In the genomic region with DNA sequence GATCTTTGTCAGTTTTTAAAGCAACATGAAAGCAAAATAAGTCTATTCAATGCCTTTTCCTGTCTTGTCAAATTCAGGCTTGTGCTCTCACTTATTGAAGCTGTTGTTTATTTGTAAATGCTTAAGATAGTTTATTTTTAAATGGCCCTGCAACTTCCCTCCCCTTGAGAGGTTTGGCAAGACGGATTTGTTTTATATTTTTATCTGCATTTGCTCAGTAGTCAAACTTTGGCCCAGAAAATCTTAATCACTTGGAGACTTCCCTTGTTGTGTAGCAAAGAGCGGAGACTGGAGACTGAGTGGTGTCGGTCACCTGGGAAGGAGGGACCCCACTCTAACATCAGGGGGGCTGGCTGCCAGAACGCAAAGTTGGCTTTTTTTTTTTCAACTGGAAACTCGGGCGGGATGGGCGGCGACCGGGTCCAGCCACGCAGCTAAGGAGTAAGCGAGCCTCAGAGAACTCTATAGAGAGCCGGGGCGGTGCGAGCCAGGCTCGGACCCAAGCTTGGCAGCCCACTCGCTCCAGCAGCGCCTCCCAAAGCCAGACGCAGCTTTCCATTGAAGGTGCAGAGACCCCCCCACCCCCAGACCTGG, we compare ENCODE assay signal across 8 mouse cellular contexts. TPM values are rescaled to one million over a fixed set of nuclear protein-coding genes. Genes with fewer than 3 reads are reported as not detected.
DNase-seq lines count a peak whose midpoint lies in the region; ATAC-seq and TF ChIP-seq lines count a peak whose summit lies in the region.

No protein-coding gene starts in this region.

- H3K4me3 ChIP-seq in lung, adult 2 months (replicated peaks; ENCODE audit: extremely low read depth, low read depth, low read length) = peak overlapping the region; percentile 69
- H3K4me3 ChIP-seq in embryonic facial prominence, embryonic 14.5 days (ENCODE audit: low read depth, low read length) = peak overlapping the region; percentile 99
- peak overlapping the region; percentile 67 for H3K4me3 ChIP-seq in limb, embryonic 11.5 days (ENCODE audit: low read depth, low read length)
- peak overlapping the region; percentile 71 for H3K4me3 ChIP-seq in neural tube, embryonic 15.5 days (replicated peaks)

- H3K9ac ChIP-seq in embryonic facial prominence, embryonic 14.5 days (ENCODE audit: low read depth, low read length) = peak overlapping the region; percentile 60
- peak overlapping the region; percentile 62 for H3K9ac ChIP-seq in limb, embryonic 11.5 days (ENCODE audit: low read length)
- H3K9ac ChIP-seq in neural tube, embryonic 15.5 days (replicated peaks) = peak overlapping the region; percentile 53

- no peaks in the 10 kb centered on the region for H3K36me3 ChIP-seq in embryonic facial prominence, embryonic 14.5 days (ENCODE audit: control insufficient read depth, insufficient read depth, low read length)
- no peaks in the 10 kb centered on the region for H3K36me3 ChIP-seq in limb, embryonic 11.5 days (ENCODE audit: control insufficient read depth, insufficient read depth, low read length)
- H3K36me3 ChIP-seq in neural tube, embryonic 15.5 days = no peaks in the 10 kb centered on the region

- peak overlapping the region; percentile 81 for H3K4me2 ChIP-seq in embryonic facial prominence, embryonic 14.5 days (ENCODE audit: low read depth, low read length)
- peak overlapping the region; percentile 53 for H3K4me2 ChIP-seq in limb, embryonic 11.5 days (ENCODE audit: low read depth, severe bottlenecking)
- H3K4me2 ChIP-seq in neural tube, embryonic 15.5 days = peak overlapping the region; percentile 62

- TF ChIP-seq CTCF in lung, adult 2 months (IDR thresholded peaks at IDR 0.05; ENCODE audit: insufficient read depth, low read length) = no peak

- H3K4me1 ChIP-seq in lung, adult 2 months (ENCODE audit: control insufficient read depth, insufficient read depth, low read length) = no peaks in the 10 kb centered on the region; the same call in none of the 2 replicates
- H3K4me1 ChIP-seq in embryonic facial prominence, embryonic 14.5 days (ENCODE audit: control insufficient read depth, insufficient read depth, low read length) = peaks cover 9% of the 10 kb centered on the region
- 0 out of 2 replicates have a peak, but pooled peaks cover 2% of the 10 kb centered on the region for H3K4me1 ChIP-seq in limb, embryonic 11.5 days (ENCODE audit: control insufficient read depth, insufficient read depth, low read length)
- H3K4me1 ChIP-seq in neural tube, embryonic 15.5 days = peaks cover 18% of the 10 kb centered on the region

- no peaks in the 10 kb centered on the region for H3K9me3 ChIP-seq in embryonic facial prominence, embryonic 14.5 days (ENCODE audit: control insufficient read depth, low read length)
- H3K9me3 ChIP-seq in limb, embryonic 11.5 days (ENCODE audit: control insufficient read depth, low read length) = no peaks in the 10 kb centered on the region
- no peaks in the 10 kb centered on the region for H3K9me3 ChIP-seq in neural tube, embryonic 15.5 days (replicated peaks)

- no peak for DNase-seq in lung, adult 2 months
- no peak for DNase-seq in lung, postnatal 4 days
- no peak for DNase-seq in embryonic facial prominence, embryonic 14.5 days (ENCODE audit: low spot score)
- no peak for DNase-seq in limb, embryonic 11.5 days (ENCODE audit: low spot score)
- DNase-seq in layer of hippocampus, adult 9-11 months = no peak
- no peak for DNase-seq in urinary bladder, postnatal 25 days (ENCODE audit: low spot score)
- DNase-seq in frontal cortex, postnatal 10 days (ENCODE audit: low spot score in 2 of 2) = no peak

- peak overlapping the region; percentile 76 for H3K27ac ChIP-seq in embryonic facial prominence, embryonic 14.5 days (replicated peaks; ENCODE audit: low read depth, low read length)
- peak overlapping the region; percentile 51; the same call in 1 of the 2 replicates for H3K27ac ChIP-seq in limb, embryonic 11.5 days (replicated peaks; ENCODE audit: low read depth, low read length)
- H3K27ac ChIP-seq in neural tube, embryonic 15.5 days (replicated peaks) = peak overlapping the region; percentile 99

- under 1% methylated on average over 18 of the region's 18 CpGs for WGBS in lung, adult 2 months
- 1% methylated on average over 18 of the region's 18 CpGs for WGBS in embryonic facial prominence, embryonic 14.5 days
- 2% methylated on average over 18 of the region's 18 CpGs for WGBS in limb, embryonic 11.5 days
- 1% methylated on average over 18 of the region's 18 CpGs for WGBS in neural tube, embryonic 15.5 days

- no peak for TF ChIP-seq POLR2A in lung, adult 2 months (IDR thresholded peaks at IDR 0.05; ENCODE audit: borderline replicate concordance, extremely low read depth, low read depth, low read length)

- no peak for ATAC-seq in embryonic facial prominence, embryonic 14.5 days (ENCODE audit: low read depth)
- no peak for ATAC-seq in limb, embryonic 11.5 days (ENCODE audit: insufficient number of reproducible peaks, low FRiP score, low TSS enrichment, low read depth)
- ATAC-seq in neural tube, embryonic 15.5 days (ENCODE audit: low FRiP score) = peak; percentile 83

- no peaks in the 10 kb centered on the region for H3K27me3 ChIP-seq in embryonic facial prominence, embryonic 14.5 days (replicated peaks; ENCODE audit: control insufficient read depth, insufficient read depth, low read length)
- H3K27me3 ChIP-seq in limb, embryonic 11.5 days (ENCODE audit: control insufficient read depth, insufficient read depth, low read length) = no peaks in the 10 kb centered on the region
- no peaks in the 10 kb centered on the region for H3K27me3 ChIP-seq in neural tube, embryonic 15.5 days (replicated peaks)

RNA-seq across cellular contexts. Expression of a gene that starts 6.0 kb away (rescaled TPM):
- polyA plus RNA-seq in lung, adult 2 months (2012; rRNA removed) = 19.0 and 23.9 TPM in 2 replicates
- polyA plus RNA-seq in embryonic facial prominence, embryonic 14.5 days (2014; fragmentation: Nextera tagmentation; extraction: Ambion mirVana) = 91.8 and 103 TPM in 2 replicates
- 111 and 123 TPM in 2 replicates for polyA plus RNA-seq in limb, embryonic 11.5 days (2014; fragmentation: Nextera tagmentation; extraction: Ambion mirVana)
- 74.0 and 74.1 TPM in 2 replicates for polyA plus RNA-seq in neural tube, embryonic 15.5 days (2015; fragmentation: Nextera tagmentation; extraction: Ambion mirVana)

RNA-seq across cellular contexts. Expression of a gene that starts 30.3 kb away (rescaled TPM):
- polyA plus RNA-seq in lung, adult 2 months (2012; rRNA removed) = not detected in 2 replicates
- 9.2 and 10.2 TPM in 2 replicates for polyA plus RNA-seq in embryonic facial prominence, embryonic 14.5 days (2014; fragmentation: Nextera tagmentation; extraction: Ambion mirVana)
- polyA plus RNA-seq in limb, embryonic 11.5 days (2014; fragmentation: Nextera tagmentation; extraction: Ambion mirVana) = 13.5 and 15.9 TPM in 2 replicates
- 22.6 and 23.1 TPM in 2 replicates for polyA plus RNA-seq in neural tube, embryonic 15.5 days (2015; fragmentation: Nextera tagmentation; extraction: Ambion mirVana)

RNA-seq across cellular contexts. Expression of a gene that starts 57.1 kb away (rescaled TPM):
- polyA plus RNA-seq in lung, adult 2 months (2012; rRNA removed) = 8.2 and 8.9 TPM in 2 replicates
- polyA plus RNA-seq in embryonic facial prominence, embryonic 14.5 days (2014; fragmentation: Nextera tagmentation; extraction: Ambion mirVana) = 14.7 and 17.8 TPM in 2 replicates
- polyA plus RNA-seq in limb, embryonic 11.5 days (2014; fragmentation: Nextera tagmentation; extraction: Ambion mirVana) = 19.2 and 22.2 TPM in 2 replicates
- polyA plus RNA-seq in neural tube, embryonic 15.5 days (2015; fragmentation: Nextera tagmentation; extraction: Ambion mirVana) = 33.5 and 35.1 TPM in 2 replicates

Comparison
In these comparisons a context has a peak if more than half of its experiments do, and no peak if none do; other contexts are left out.
1. RNA of a gene that starts 30.3 kb away (polyA plus RNA-seq): 22.6 to 23.1 TPM in neural tube, embryonic 15.5 days, 13.5 to 15.9 TPM in limb, embryonic 11.5 days and 9.2 to 10.2 TPM in embryonic facial prominence, embryonic 14.5 days; not detected in lung, adult 2 months; every median in the first group is over 10 times any median in the second.
2. Peak in every context shown above with its lines, with median percentiles within 50 percentile points of each other: H3K4me3 ChIP-seq, H3K27ac ChIP-seq, H3K4me2 ChIP-seq and H3K9ac ChIP-seq.